Mouse (Mus musculus): ENCODE measurements at regions not wholly inside any gene's neighbourhood (a gene's known extent, or its start where the extent isn't known, plus 50 kb on each side); places are given as distances from the start of the nearest gene placed in this dataset.

GRCm38 (mm10) chr4:99503221-99503744 is 152.8 kb upstream of the Foxd3 start:
- DNase-seq = no peak

GRCm38 (mm10) chr4:99511993-99512392 is 144.1 kb upstream of the Foxd3 start:
- DNase-seq = no peak

- DNase-seq = no peak
Measured at GRCm38 (mm10) chr4:99516883-99517282, 139.2 kb upstream of the Foxd3 start.

- no peak for DNase-seq
Measured at GRCm38 (mm10) chr4:99527441-99527840, 128.7 kb upstream of the Foxd3 start.

GRCm38 (mm10) chr4:99544014-99544413 is 112.1 kb upstream of the Foxd3 start:
- no peak for DNase-seq

- no peak for DNase-seq
Measured at GRCm38 (mm10) chr4:99545742-99546141, 110.4 kb upstream of the Foxd3 start.

GRCm38 (mm10) chr4:99557963-99558362 is 98.1 kb upstream of the Foxd3 start:
- DNase-seq = no peak

- DNase-seq = no peak
Measured at GRCm38 (mm10) chr4:99560604-99561003, 95.5 kb upstream of the Foxd3 start.

- DNase-seq = no peak
Measured at GRCm38 (mm10) chr4:99561506-99561937, 94.6 kb upstream of the Foxd3 start.

- no peak for DNase-seq
Measured at GRCm38 (mm10) chr4:99565401-99565800, 90.7 kb upstream of the Foxd3 start.

- peak; percentile 25 for DNase-seq
Measured at GRCm38 (mm10) chr4:99572841-99573642, 83.1 kb upstream of the Foxd3 start.

GRCm38 (mm10) chr4:99574021-99574531 is 82.0 kb upstream of the Foxd3 start:
- no peak for DNase-seq

GRCm38 (mm10) chr4:99574984-99575383 is 81.1 kb upstream of the Foxd3 start:
- DNase-seq = no peak

GRCm38 (mm10) chr4:99597781-99598180 is 58.3 kb upstream of the Foxd3 start:
- DNase-seq = no peak

GRCm38 (mm10) chr4:99600741-99601140 is 55.4 kb upstream of the Foxd3 start:
- no peak for DNase-seq

GRCm38 (mm10) chr4:99601463-99601862 is 54.6 kb upstream of the Foxd3 start:
- no peak for DNase-seq
